27 mouse cellular contexts compared by ENCODE assay signal in the genomic region with DNA sequence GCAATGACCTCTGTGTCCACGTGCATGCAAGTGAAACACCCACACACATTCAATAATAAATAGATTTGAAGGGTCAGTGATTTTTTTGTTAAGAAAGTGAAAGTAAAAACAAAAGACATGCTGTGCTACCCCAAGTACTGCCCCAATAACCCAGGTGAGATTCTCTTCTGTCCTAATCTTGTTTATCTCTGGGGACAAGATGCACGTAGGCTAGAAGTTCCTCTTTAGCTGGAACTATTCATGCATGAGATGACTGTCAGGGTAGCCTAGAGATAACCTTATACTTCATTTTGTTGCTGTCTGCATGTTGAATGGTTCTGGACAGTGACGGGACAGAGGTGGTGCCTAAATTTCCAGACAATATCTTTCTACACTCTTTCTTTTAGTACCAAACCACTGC.
A peak's percentile ranks its signal among the peaks of the same experiment; 100 is the strongest.
DNase-seq lines count a peak whose midpoint lies in the region; ATAC-seq and TF ChIP-seq lines count a peak whose summit lies in the region.
"Had no signal": no experiment of that assay in that cellular context is flagged by ENCODE, and none has a peak within 500 bp of the region (broad histone marks: within the 10 kb centered on the region; RNA-seq: fewer than 3 reads in every experiment).

No protein-coding gene starts in this region.

- no peak for TF ChIP-seq CTCF in liver, adult 2 months (IDR thresholded peaks at IDR 0.05; ENCODE audit: low read depth, low read length)
- TF ChIP-seq CTCF in MEL (IDR thresholded peaks at IDR 0.05 in 2 of 3, conservative IDR thresholded peaks at IDR 0.05 in 1 of 3; ENCODE audit: control insufficient read depth in 1 of 3, insufficient read depth in 1 of 3, low read depth in 2 of 3, low read length in 3 of 3, poor library complexity in 1 of 3, severe bottlenecking in 1 of 3) = no peak

- TF ChIP-seq EP300 in MEL (IDR thresholded peaks at IDR 0.05; ENCODE audit: low read depth in 1 of 2, low read length in 2 of 2) = peak; percentile 84 to 91

- 62% methylated on average over 3 of the region's 3 CpGs for WGBS in liver, adult 2 months
- 64% methylated on average over 3 of the region's 3 CpGs for WGBS in liver, embryonic 11.5 days
- 46% methylated on average over 3 of the region's 3 CpGs for WGBS in forebrain, embryonic 15.5 days

- no peaks in the 10 kb centered on the region for H3K36me3 ChIP-seq in liver, adult 2 months (ENCODE audit: control insufficient read depth, insufficient read depth, low read length)
- H3K36me3 ChIP-seq in liver, embryonic 11.5 days (ENCODE audit: control insufficient read depth, insufficient read depth, low read length) = no peaks in the 10 kb centered on the region
- peaks cover 0 to 8% of the 10 kb centered on the region in 2 experiments; a peak in 2 of 4 replicates for H3K36me3 ChIP-seq in MEL (ENCODE audit: control insufficient read depth in 1 of 2, insufficient read depth in 2 of 2, low read length in 2 of 2)
- no peaks in the 10 kb centered on the region for H3K36me3 ChIP-seq in splenic B cell, adult 2 months (ENCODE audit: control insufficient read depth, insufficient read depth, low read length, poor library complexity, severe bottlenecking)
- no peaks in the 10 kb centered on the region for H3K36me3 ChIP-seq in forebrain, embryonic 15.5 days
- H3K36me3 ChIP-seq: forebrain, embryonic 10.5 days; heart, embryonic 12.5 days; heart, embryonic 15.5 days had no signal

- H3K79me2 ChIP-seq in liver, adult 2 months (ENCODE audit: control insufficient read depth, insufficient read depth, low read length) = no peaks in the 10 kb centered on the region
- no peaks in the 10 kb centered on the region for H3K79me2 ChIP-seq in MEL (ENCODE audit: control insufficient read depth, insufficient read depth, low read length, poor library complexity)

- no peak for TF ChIP-seq RAD21 in MEL (IDR thresholded peaks at IDR 0.05; ENCODE audit: low read depth, low read length)

- no peak overlapping the region for H3K4me2 ChIP-seq in liver, embryonic 11.5 days
- H3K4me2 ChIP-seq in forebrain, embryonic 15.5 days (replicated peaks) = no peak overlapping the region
- H3K4me2 ChIP-seq: forebrain, embryonic 13.5 days; heart, embryonic 12.5 days; heart, embryonic 15.5 days; hindbrain, embryonic 14.5 days had no signal

- no peaks in the 10 kb centered on the region for H3K9me3 ChIP-seq in liver, embryonic 11.5 days (ENCODE audit: control insufficient read depth, low read length)
- no peaks in the 10 kb centered on the region for H3K9me3 ChIP-seq in MEL (replicated peaks; ENCODE audit: insufficient read depth, low read length)
- H3K9me3 ChIP-seq in forebrain, embryonic 15.5 days = no peaks in the 10 kb centered on the region
- H3K9me3 ChIP-seq: forebrain, embryonic 10.5 days; forebrain, embryonic 13.5 days; heart, embryonic 12.5 days; heart, embryonic 15.5 days had no signal

- ATAC-seq in liver, embryonic 11.5 days (replicated peaks; ENCODE audit: low FRiP score) = no peak
- no peak for ATAC-seq in forebrain, embryonic 15.5 days (replicated peaks)
- ATAC-seq: CD4-positive, CD25-positive, alpha-beta regulatory T cell, adult 4 months; forebrain, embryonic 13.5 days; forebrain, postnatal 0 days; hindbrain, postnatal 0 days; inflammation-experienced regulatory T-cells, adult 6 months; intestine, embryonic 16.5 days; Patski had no signal

- no peaks in the 10 kb centered on the region for H3K27me3 ChIP-seq in liver, adult 2 months (ENCODE audit: control insufficient read depth, insufficient read depth, low read length)
- H3K27me3 ChIP-seq in liver, embryonic 11.5 days (replicated peaks; ENCODE audit: control insufficient read depth, insufficient read depth, low read length) = no peaks in the 10 kb centered on the region
- H3K27me3 ChIP-seq in MEL (ENCODE audit: control insufficient read depth in 1 of 2, insufficient read depth in 2 of 2, low read length in 2 of 2) = no peaks in the 10 kb centered on the region
- no peaks in the 10 kb centered on the region for H3K27me3 ChIP-seq in splenic B cell, adult 2 months (ENCODE audit: control insufficient read depth, insufficient read depth, low read length, poor library complexity, severe bottlenecking)
- no peaks in the 10 kb centered on the region for H3K27me3 ChIP-seq in forebrain, embryonic 15.5 days
- H3K27me3 ChIP-seq: forebrain, embryonic 13.5 days; heart, embryonic 12.5 days; heart, embryonic 15.5 days; Patski had no signal

- peaks cover 6% of the 10 kb centered on the region; the same call in 1 of the 2 replicates for H3K4me1 ChIP-seq in liver, adult 2 months (ENCODE audit: control insufficient read depth, insufficient read depth, low read length)
- no peaks in the 10 kb centered on the region for H3K4me1 ChIP-seq in liver, embryonic 11.5 days (replicated peaks; ENCODE audit: control insufficient read depth, insufficient read depth, low read length)
- peaks cover 10 to 17% of the 10 kb centered on the region in 2 experiments for H3K4me1 ChIP-seq in MEL (ENCODE audit: control insufficient read depth in 1 of 2, insufficient read depth in 2 of 2, low read length in 2 of 2)
- H3K4me1 ChIP-seq in forebrain, embryonic 15.5 days = no peaks in the 10 kb centered on the region
- H3K4me1 ChIP-seq: forebrain, embryonic 13.5 days; heart, embryonic 15.5 days had no signal

- no peak overlapping the region for H3K27ac ChIP-seq in liver, adult 2 months (replicated peaks; ENCODE audit: insufficient read depth, low read depth, low read length)
- H3K27ac ChIP-seq in liver, embryonic 11.5 days (ENCODE audit: low read depth, low read length) = no peak overlapping the region
- no peak overlapping the region for H3K27ac ChIP-seq in MEL (ENCODE audit: control insufficient read depth, low read depth, low read length)
- H3K27ac ChIP-seq in forebrain, embryonic 15.5 days (replicated peaks) = no peak overlapping the region
- H3K27ac ChIP-seq: forebrain, embryonic 10.5 days; forebrain, embryonic 13.5 days; gastrocnemius, adult 2 months; heart, embryonic 15.5 days; hindbrain, embryonic 14.5 days; hindbrain, postnatal 0 days had no signal

- no peak overlapping the region for H3K4me3 ChIP-seq in liver, adult 2 months (ENCODE audit: insufficient read depth, low read depth, low read length)
- H3K4me3 ChIP-seq in liver, embryonic 11.5 days (ENCODE audit: low read depth, low read length) = no peak overlapping the region
- peak overlapping the region in 1 of 2 experiments; percentile 50; a peak in 2 of 4 replicates for H3K4me3 ChIP-seq in MEL (ENCODE audit: control insufficient read depth in 1 of 2, insufficient read depth in 1 of 2, low read depth in 2 of 2, low read length in 2 of 2)
- H3K4me3 ChIP-seq in forebrain, embryonic 15.5 days = no peak overlapping the region
- H3K4me3 ChIP-seq: forebrain, embryonic 10.5 days; forebrain, embryonic 13.5 days; gastrocnemius, adult 2 months; heart, embryonic 12.5 days; heart, embryonic 15.5 days had no signal

- peak; percentile 7 for DNase-seq in liver, adult 2 months (ENCODE audit: extremely low read depth, low read depth, low spot score)
- no peak for DNase-seq in liver, embryonic 11.5 days (ENCODE audit: low spot score)
- peak; percentile 68 for DNase-seq in MEL (ENCODE audit: low read depth, low spot score)
- DNase-seq in splenic B cell, adult 2 months (ENCODE audit: low read depth, low spot score) = peak; percentile 31
- DNase-seq in right cerebral cortex, postnatal 25 days = no peak
- DNase-seq: adrenal gland, postnatal 10 days; adrenal gland, postnatal 36 days; cerebellum, adult 8-10 months; cerebellum, postnatal 10 days; forebrain, postnatal 0 days; gastrocnemius, adult 2 months; gastrocnemius, postnatal 14 days; heart, adult 18-20 months; heart, postnatal 10 days; heart, postnatal 36 days; kidney, adult 18-20 months had no signal

- H3K9ac ChIP-seq in liver, adult 2 months (ENCODE audit: low read depth, low read length) = no peak overlapping the region
- H3K9ac ChIP-seq in liver, embryonic 11.5 days (ENCODE audit: low read depth, low read length) = no peak overlapping the region
- no peak overlapping the region for H3K9ac ChIP-seq in MEL (ENCODE audit: control insufficient read depth, low read depth, low read length, poor library complexity, severe bottlenecking)
- H3K9ac ChIP-seq in forebrain, embryonic 15.5 days (replicated peaks) = no peak overlapping the region
- H3K9ac ChIP-seq: forebrain, embryonic 13.5 days; forebrain, postnatal 0 days; heart, embryonic 12.5 days; heart, embryonic 15.5 days; hindbrain, embryonic 14.5 days had no signal

- TF ChIP-seq POLR2A in liver, adult 2 months (IDR thresholded peaks at IDR 0.05; ENCODE audit: extremely low read depth, insufficient read depth, low read length) = no peak
- no peak for TF ChIP-seq POLR2A in MEL (IDR thresholded peaks at IDR 0.05; ENCODE audit: control insufficient read depth in 1 of 2, insufficient read depth in 1 of 2, low read depth in 1 of 2, low read length in 2 of 2, poor library complexity in 1 of 2)

TF ChIP-seq in MEL, 35 proteins besides CTCF, POLR2A, EP300 and RAD21:
- TF ChIP-seq ZNF384 (IDR thresholded peaks at IDR 0.05; ENCODE audit: low read depth, low read length) (0 out of 2 replicates have a peak, but pooled peaks have one; percentile 33), MYC (IDR thresholded peaks at IDR 0.05; ENCODE audit: low read depth, low read length) (peak; percentile 67; the same call in 1 of the 2 replicates), ZC3H11A (IDR thresholded peaks at IDR 0.05; ENCODE audit: low read depth, low read length) (0 out of 2 replicates have a peak, but pooled peaks have one; percentile 6), E2F4 (IDR thresholded peaks at IDR 0.05; ENCODE audit: borderline replicate concordance, low read depth, low read length) (no peak), TCF12 (IDR thresholded peaks at IDR 0.05; ENCODE audit: low read depth, low read length) (peak; percentile 86), ZMIZ1 (IDR thresholded peaks at IDR 0.05; ENCODE audit: low read depth, low read length) (no peak), ETS1 (IDR thresholded peaks at IDR 0.05; ENCODE audit: low read depth, low read length) (peak; percentile 92), SIN3A (IDR thresholded peaks at IDR 0.05; ENCODE audit: low read length) (peak; percentile 72), USF2 (IDR thresholded peaks at IDR 0.05; ENCODE audit: borderline replicate concordance in 1 of 2, insufficient read depth in 1 of 2, low read depth in 1 of 2, low read length in 2 of 2) (no peak), TAL1 (IDR thresholded peaks at IDR 0.05; ENCODE audit: low read length) (peak; percentile 46; the same call in 1 of the 2 replicates), MYB (IDR thresholded peaks at IDR 0.05; ENCODE audit: low read depth, low read length) (no peak), NELFE (IDR thresholded peaks at IDR 0.05; ENCODE audit: low read depth, low read length) (no peak), GATA1 (IDR thresholded peaks at IDR 0.05; ENCODE audit: low read depth, low read length) (peak; percentile 84), MXI1 (IDR thresholded peaks at IDR 0.05; ENCODE audit: low read depth, low read length) (no peak; the same call in 1 of the 2 replicates), BHLHE40 (IDR thresholded peaks at IDR 0.05; ENCODE audit: borderline replicate concordance, low read depth, low read length) (0 out of 2 replicates have a peak, but pooled peaks have one; percentile 22), RCOR1 (IDR thresholded peaks at IDR 0.05; ENCODE audit: low read depth, low read length) (peak; percentile 74)

Comparison
In these comparisons a context has a peak if more than half of its experiments do, and no peak if none do; other contexts are left out.
1. DNase-seq: peak in liver, adult 2 months (single experiment), MEL (single experiment) and splenic B cell, adult 2 months (single experiment); none in liver, embryonic 11.5 days (single experiment) and right cerebral cortex, postnatal 25 days (single experiment).